Mouse (Mus musculus): ENCODE results near the gene Btaf1. TPM values are rescaled to one million over a fixed set of nuclear protein-coding genes. Genes with fewer than 3 reads are reported as not detected.

The Btaf1 gene
- total and polyA plus RNA-seq, 3 experiments: 31.9 to 43.2 (median 38.3) TPM

DNA sequence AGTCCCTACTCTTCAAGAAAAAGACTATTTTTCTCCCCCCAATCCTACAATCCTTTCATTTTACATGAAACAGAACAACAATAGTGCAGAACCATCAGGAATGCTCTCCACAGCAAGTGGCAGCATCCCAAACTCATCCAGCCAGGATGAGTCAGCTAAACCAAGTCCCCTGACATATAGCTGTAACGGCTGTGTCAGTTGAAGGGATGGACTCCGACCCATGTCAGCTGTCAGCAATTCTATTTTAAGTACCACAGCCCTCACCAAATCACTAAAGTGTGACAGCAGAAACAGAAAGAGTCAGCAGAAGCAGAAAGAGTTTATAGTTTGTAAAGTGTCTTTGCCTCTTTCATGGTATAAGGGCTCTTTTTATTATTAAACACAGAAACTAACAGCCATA lies 133.7 kb downstream of the Btaf1 start (continued):
- TF ChIP-seq TBP (conservative IDR thresholded peaks at IDR 0.05; ENCODE audit: low read depth, low read length): no peak
- TF ChIP-seq CHD1 (IDR thresholded peaks at IDR 0.05; ENCODE audit: low read depth, low read length): no peak
- no peak for TF ChIP-seq JUND (conservative IDR thresholded peaks at IDR 0.05; ENCODE audit: low read depth, low read length)
- no peak for TF ChIP-seq CTCF (conservative IDR thresholded peaks at IDR 0.05 in 1 of 2, IDR thresholded peaks at IDR 0.05 in 1 of 2; ENCODE audit: low read depth in 2 of 2, low read length in 2 of 2)
- TF ChIP-seq ZC3H11A (IDR thresholded peaks at IDR 0.05; ENCODE audit: low read depth, low read length): no peak
- no peak for TF ChIP-seq USF2 (conservative IDR thresholded peaks at IDR 0.05; ENCODE audit: low read depth, low read length)
- no peak; the same call in 1 of the 2 replicates for TF ChIP-seq POLR2A (IDR thresholded peaks at IDR 0.05; ENCODE audit: low read depth, low read length)
- TF ChIP-seq PAX5 (IDR thresholded peaks at IDR 0.05; ENCODE audit: low read length): no peak
- TF ChIP-seq KAT2A (IDR thresholded peaks at IDR 0.05; ENCODE audit: insufficient replicate concordance, low read length): no peak

- TF ChIP-seq UBTF (IDR thresholded peaks at IDR 0.05; ENCODE audit: low read depth, low read length) (no peak), CTCF (conservative IDR thresholded peaks at IDR 0.05 in 1 of 2, IDR thresholded peaks at IDR 0.05 in 1 of 2; ENCODE audit: low read depth in 2 of 2, low read length in 2 of 2) (no peak), RAD21 (IDR thresholded peaks at IDR 0.05; ENCODE audit: low read depth, low read length) (no peak), USF1 (IDR thresholded peaks at IDR 0.05; ENCODE audit: low read depth, low read length) (no peak), EP300 (IDR thresholded peaks at IDR 0.05; ENCODE audit: low read length) (no peak), MYC (IDR thresholded peaks at IDR 0.05; ENCODE audit: low read depth, low read length) (no peak), E2F4 (IDR thresholded peaks at IDR 0.05; ENCODE audit: insufficient replicate concordance, low read depth, low read length) (no peak), USF2 (conservative IDR thresholded peaks at IDR 0.05; ENCODE audit: low read depth, low read length) (no peak), SMC3 (IDR thresholded peaks at IDR 0.05; ENCODE audit: low read depth, low read length) (no peak), GABPA (IDR thresholded peaks at IDR 0.05; ENCODE audit: insufficient replicate concordance, low read depth, low read length) (no peak), TCF12 (IDR thresholded peaks at IDR 0.05; ENCODE audit: low read depth, low read length) (no peak), JUND (conservative IDR thresholded peaks at IDR 0.05; ENCODE audit: low read depth, low read length) (no peak), NRF1 (IDR thresholded peaks at IDR 0.05; ENCODE audit: low read depth, low read length) (no peak), SIN3A (IDR thresholded peaks at IDR 0.05; ENCODE audit: low read length) (no peak), RCOR1 (conservative IDR thresholded peaks at IDR 0.05; ENCODE audit: low read depth, low read length) (no peak), ZNF384 (IDR thresholded peaks at IDR 0.05; ENCODE audit: low read depth, low read length) (no peak), JUN (IDR thresholded peaks at IDR 0.05; ENCODE audit: insufficient read depth, low read depth, low read length) (no peak), ZKSCAN1 (IDR thresholded peaks at IDR 0.05; ENCODE audit: borderline replicate concordance, low read depth, low read length) (no peak)
- H3K9ac ChIP-seq (ENCODE audit: insufficient read depth, low read depth): no peak overlapping the region; the same call in 1 of the 2 replicates
- no peak for DNase-seq (ENCODE audit: extremely low read depth)
- dilution Hi-C loops (cut with MboI; ENCODE audit: extremely low pct_ligation_motif_present, extremely low pct_unique_long_range_greater_than_20kb, low sequenced_read_pairs): no loop called here
- H3K79me2 ChIP-seq (replicated peaks; ENCODE audit: control insufficient read depth, extremely low read depth, insufficient read depth, poor library complexity, severe bottlenecking): no peaks in the 10 kb centered on the region
- no peak overlapping the region for H3K27ac ChIP-seq (ENCODE audit: insufficient read depth, low read depth)
- H3K36me3 ChIP-seq (replicated peaks in 1 of 2; ENCODE audit: control insufficient read depth in 1 of 2, insufficient read depth in 1 of 2, low read length in 1 of 2): no peaks in the 10 kb centered on the region
- H3K9me3 ChIP-seq (replicated peaks; ENCODE audit: low read length): no peaks in the 10 kb centered on the region
- no peaks in the 10 kb centered on the region for H3K27me3 ChIP-seq (replicated peaks)
- no peak overlapping the region for H3K4me3 ChIP-seq (replicated peaks in 1 of 3; ENCODE audit: low read depth in 2 of 3, low read length in 2 of 3, poor library complexity in 1 of 3)
- no peak overlapping the region for H3K4me2 ChIP-seq (ENCODE audit: insufficient read depth, low read depth, poor library complexity, severe bottlenecking)
- H3K4me1 ChIP-seq (ENCODE audit: control insufficient read depth in 1 of 2, insufficient read depth in 2 of 2): peaks cover 9 to 51% of the 10 kb centered on the region in 2 experiments
- in situ Hi-C loops (cut with MboI; ENCODE audit: low pct_ligation_motif_present, low pct_unique_long_range_greater_than_20kb, low sequenced_read_pairs): no loop called here
Measured at GRCm38 (mm10) chr19:37060078-37060477, 134.2 kb downstream of the Btaf1 start.

Other genes with a start within 250 kb of the Btaf1 start
- not detected in 2 replicates for gene Ppp1r3c, start 189.4 kb upstream of the Btaf1 start, total RNA-seq (2012; rRNA removed)
- gene Ppp1r3c, start 189.4 kb upstream of the Btaf1 start, total RNA-seq (2014; rRNA removed): not detected in 2 replicates
- gene Ppp1r3c, start 189.4 kb upstream of the Btaf1 start, polyA plus RNA-seq (2012; ENCODE audit: insufficient read length, low read depth): not detected in 2 replicates
- 72.4 and 73.1 TPM in 2 replicates for gene Tnks2, start 91.8 kb upstream of the Btaf1 start, total RNA-seq (2012; rRNA removed)
- gene Tnks2, start 91.8 kb upstream of the Btaf1 start, total RNA-seq (2014; rRNA removed): 90.5 and 104 TPM in 2 replicates
- 48.0 and 59.7 TPM in 2 replicates for gene Tnks2, start 91.8 kb upstream of the Btaf1 start, polyA plus RNA-seq (2012; ENCODE audit: insufficient read length, low read depth)
- gene Fgfbp3, start 6.5 kb upstream of the Btaf1 start, total RNA-seq (2012; rRNA removed): 1.4 and 1.6 TPM in 2 replicates
- 0.64 and 1.3 TPM in 2 replicates for gene Fgfbp3, start 6.5 kb upstream of the Btaf1 start, total RNA-seq (2014; rRNA removed)
- 1.8 and 2.1 TPM in 2 replicates for gene Fgfbp3, start 6.5 kb upstream of the Btaf1 start, polyA plus RNA-seq (2012; ENCODE audit: insufficient read length, low read depth)